9 mouse cellular contexts compared by ENCODE assay signal in genomic region chr5:121690482-121691211, GRCm38 (mm10). TPM values are rescaled to one million over a fixed set of nuclear protein-coding genes. Genes with fewer than 3 reads are reported as not detected.
A peak's percentile ranks its signal among the peaks of the same experiment; 100 is the strongest.
DNase-seq lines count a peak whose midpoint lies in the region; ATAC-seq lines count a peak whose summit lies in the region.
"Had no signal": no experiment of that assay in that cellular context is flagged by ENCODE, and none has a peak within 500 bp of the region (broad histone marks: within the 10 kb centered on the region; RNA-seq: fewer than 3 reads in every experiment).

No protein-coding gene starts in this region.

- intact Hi-C loops in left cerebral cortex, postnatal 4 days (cut with DNase I) = no loop called here
- intact Hi-C loops in left cerebral cortex, postnatal 10 days (cut with DNase I) = no loop called here
- intact Hi-C loops in heart, postnatal 36 days (cut with DNase I) = no loop called here

- no peak overlapping the region for H3K9ac ChIP-seq in lung, embryonic 15.5 days
- no peak overlapping the region for H3K9ac ChIP-seq in midbrain, embryonic 14.5 days (replicated peaks; ENCODE audit: low read length)
- no peak overlapping the region for H3K9ac ChIP-seq in hindbrain, embryonic 11.5 days (ENCODE audit: low read depth, low read length)

- 53% methylated on average over 7 of the region's 7 CpGs for WGBS in lung, embryonic 15.5 days
- WGBS in midbrain, embryonic 14.5 days = 84% methylated on average over 7 of the region's 7 CpGs
- 83% methylated on average over 7 of the region's 7 CpGs for WGBS in hindbrain, embryonic 11.5 days

- peak; percentile 27 for DNase-seq in left cerebral cortex, postnatal 4 days
- DNase-seq in left cerebral cortex, postnatal 10 days (ENCODE audit: extremely low spot score in 1 of 2, low spot score in 2 of 2) = no peak
- peak; percentile 58 to 69 for DNase-seq in cerebellum, postnatal 14 days
- peak; percentile 30 to 45 for DNase-seq in heart, postnatal 36 days
- DNase-seq in midbrain, embryonic 14.5 days = no peak
- no peak for DNase-seq in hindbrain, embryonic 11.5 days (ENCODE audit: low spot score)

- peak; percentile 62; the same call in 1 of the 2 replicates for ATAC-seq in lung, embryonic 15.5 days (ENCODE audit: borderline replicate concordance, extremely low read depth, low FRiP score, low TSS enrichment)
- ATAC-seq in activated CD4-positive, CD25-positive, alpha-beta regulatory T cell, adult 4 months = no peak
- no peak for ATAC-seq in midbrain, embryonic 14.5 days (ENCODE audit: low FRiP score, low TSS enrichment)
- ATAC-seq in hindbrain, embryonic 11.5 days (ENCODE audit: low FRiP score) = no peak

- H3K4me1 ChIP-seq in lung, embryonic 15.5 days = 0 out of 2 replicates have a peak, but pooled peaks cover 6% of the 10 kb centered on the region
- no peaks in the 10 kb centered on the region for H3K4me1 ChIP-seq in midbrain, embryonic 14.5 days (ENCODE audit: control insufficient read depth, insufficient read depth, low read length)
- H3K4me1 ChIP-seq in hindbrain, embryonic 11.5 days (replicated peaks; ENCODE audit: control insufficient read depth, insufficient read depth, low read length) = no peaks in the 10 kb centered on the region

- H3K27ac ChIP-seq in lung, embryonic 15.5 days = peak overlapping the region; percentile 66
- H3K27ac ChIP-seq in midbrain, embryonic 14.5 days (replicated peaks; ENCODE audit: low read depth, low read length) = no peak overlapping the region
- no peak overlapping the region for H3K27ac ChIP-seq in hindbrain, embryonic 11.5 days (ENCODE audit: low read depth, low read length)

- H3K4me2 ChIP-seq in lung, embryonic 15.5 days = no peak overlapping the region
- no peak overlapping the region for H3K4me2 ChIP-seq in midbrain, embryonic 14.5 days (ENCODE audit: low read length)
- no peak overlapping the region for H3K4me2 ChIP-seq in hindbrain, embryonic 11.5 days (replicated peaks; ENCODE audit: low read depth, low read length)

- peaks cover 12% of the 10 kb centered on the region for H3K36me3 ChIP-seq in lung, embryonic 15.5 days
- H3K36me3 ChIP-seq in midbrain, embryonic 14.5 days (ENCODE audit: control insufficient read depth, insufficient read depth, low read length) = peaks cover 17% of the 10 kb centered on the region
- no peaks in the 10 kb centered on the region; the same call in 1 of the 2 replicates for H3K36me3 ChIP-seq in hindbrain, embryonic 11.5 days (ENCODE audit: control insufficient read depth, insufficient read depth, low read length)

- no peak overlapping the region for H3K4me3 ChIP-seq in lung, embryonic 15.5 days
- H3K4me3 ChIP-seq in midbrain, embryonic 14.5 days (replicated peaks; ENCODE audit: low read depth, low read length) = no peak overlapping the region
- no peak overlapping the region for H3K4me3 ChIP-seq in hindbrain, embryonic 11.5 days (ENCODE audit: low read depth, low read length)
- H3K4me3 ChIP-seq: myocyte had no signal

- H3K27me3 ChIP-seq in lung, embryonic 15.5 days = no peaks in the 10 kb centered on the region
- no peaks in the 10 kb centered on the region for H3K27me3 ChIP-seq in midbrain, embryonic 14.5 days (ENCODE audit: control insufficient read depth, insufficient read depth, low read length)
- no peaks in the 10 kb centered on the region for H3K27me3 ChIP-seq in hindbrain, embryonic 11.5 days (ENCODE audit: control insufficient read depth, insufficient read depth, low read length)

- H3K9me3 ChIP-seq in lung, embryonic 15.5 days = no peaks in the 10 kb centered on the region
- no peaks in the 10 kb centered on the region for H3K9me3 ChIP-seq in midbrain, embryonic 14.5 days (ENCODE audit: control insufficient read depth, low read length)
- H3K9me3 ChIP-seq in hindbrain, embryonic 11.5 days (ENCODE audit: control insufficient read depth, low read length) = no peaks in the 10 kb centered on the region

RNA-seq across cellular contexts. Expression of gene Atxn2, which starts 20.5 kb away (rescaled TPM):
- total RNA-seq in left cerebral cortex, postnatal 4 days (2021) = 100 to 1,000 TPM; 250 to 271 TPM
- 100 to 1,000 TPM; 264 to 274 TPM for total RNA-seq in left cerebral cortex, postnatal 10 days (2021)
- 100 to 1,000 TPM; 138 to 149 TPM for total RNA-seq in heart, postnatal 36 days (2021)
- polyA plus RNA-seq in lung, embryonic 15.5 days (2015; fragmentation: Nextera tagmentation; extraction: Ambion mirVana) = 54.2 and 60.8 TPM in 2 replicates
- polyA plus RNA-seq in activated CD4-positive, CD25-positive, alpha-beta regulatory T cell, adult 4 months (2017; shearing (Covaris generic)) = 10 to 100 TPM; 22.6 to 27.5 TPM
- 85.3 and 92.2 TPM in 2 replicates for polyA plus RNA-seq in midbrain, embryonic 14.5 days (2014; fragmentation: Nextera tagmentation; extraction: Ambion mirVana)
- 63.5 and 75.2 TPM in 2 replicates for polyA plus RNA-seq in hindbrain, embryonic 11.5 days (2014; fragmentation: Nextera tagmentation; extraction: Ambion mirVana)

RNA-seq across cellular contexts. Expression of gene Brap, which starts 30.3 kb away (rescaled TPM):
- 10 to 100 TPM; 45.3 to 47.4 TPM for total RNA-seq in left cerebral cortex, postnatal 4 days (2021)
- total RNA-seq in left cerebral cortex, postnatal 10 days (2021) = 10 to 100 TPM; 50.4 to 51.8 TPM
- 10 to 100 TPM; 29.8 to 31.9 TPM for total RNA-seq in heart, postnatal 36 days (2021)
- 38.4 and 41.4 TPM in 2 replicates for polyA plus RNA-seq in lung, embryonic 15.5 days (2015; fragmentation: Nextera tagmentation; extraction: Ambion mirVana)
- 10 to 100 TPM; 11.5 to 14.1 TPM for polyA plus RNA-seq in activated CD4-positive, CD25-positive, alpha-beta regulatory T cell, adult 4 months (2017; shearing (Covaris generic))
- polyA plus RNA-seq in midbrain, embryonic 14.5 days (2014; fragmentation: Nextera tagmentation; extraction: Ambion mirVana) = 39.1 and 47.6 TPM in 2 replicates
- polyA plus RNA-seq in hindbrain, embryonic 11.5 days (2014; fragmentation: Nextera tagmentation; extraction: Ambion mirVana) = 36.8 and 38.8 TPM in 2 replicates

RNA-seq across cellular contexts. Expression of gene Acad10, which starts 30.3 kb away (rescaled TPM):
- 1 to 10 TPM; 2.2 to 2.5 TPM for total RNA-seq in left cerebral cortex, postnatal 4 days (2021)
- total RNA-seq in left cerebral cortex, postnatal 10 days (2021) = 1 to 10 TPM; 2.2 to 2.5 TPM
- total RNA-seq in heart, postnatal 36 days (2021) = 10 to 100 TPM; 19.8 to 23.8 TPM
- 2.8 and 3.0 TPM in 2 replicates for polyA plus RNA-seq in lung, embryonic 15.5 days (2015; fragmentation: Nextera tagmentation; extraction: Ambion mirVana)
- 1 to 10 TPM; 2.3 to 6.0 TPM for polyA plus RNA-seq in activated CD4-positive, CD25-positive, alpha-beta regulatory T cell, adult 4 months (2017; shearing (Covaris generic))
- 1.4 and 2.4 TPM in 2 replicates for polyA plus RNA-seq in midbrain, embryonic 14.5 days (2014; fragmentation: Nextera tagmentation; extraction: Ambion mirVana)
- polyA plus RNA-seq in hindbrain, embryonic 11.5 days (2014; fragmentation: Nextera tagmentation; extraction: Ambion mirVana) = 2.1 and 2.5 TPM in 2 replicates

Comparison
In these comparisons a context has a peak if more than half of its experiments do, and no peak if none do; other contexts are left out.
1. DNase-seq: peak in left cerebral cortex, postnatal 4 days (single experiment), cerebellum, postnatal 14 days (2 of 2) and heart, postnatal 36 days (2 of 2); none in left cerebral cortex, postnatal 10 days (0 of 2), midbrain, embryonic 14.5 days (single experiment) and hindbrain, embryonic 11.5 days (single experiment).